Mouse (Mus musculus) small intestine, adult 2 months (tissue): ENCODE results near the gene Cmya5.

Source experiments
- CTCF ChIP-seq: fragments of 200-500 bp; IDR thresholded peaks from 2 replicates; pipeline ENCODE4 v1.5.1; 2012; ENCODE audit warnings: low read depth, mild to moderate bottlenecking, control low read depth, inconsistent platforms, low read length, moderate library complexity, mixed read lengths; ENCODE audit not compliant: insufficient replicate concordance, insufficient read length; ENCODE audit errors: extremely low read depth
- POLR2A ChIP-seq: fragments of 200-500 bp; IDR thresholded peaks from 2 replicates; pipeline ENCODE4 v1.6.1; 2012; ENCODE audit warnings: low read depth, mild to moderate bottlenecking, control low read depth, inconsistent platforms, low read length, moderate library complexity

DNA sequence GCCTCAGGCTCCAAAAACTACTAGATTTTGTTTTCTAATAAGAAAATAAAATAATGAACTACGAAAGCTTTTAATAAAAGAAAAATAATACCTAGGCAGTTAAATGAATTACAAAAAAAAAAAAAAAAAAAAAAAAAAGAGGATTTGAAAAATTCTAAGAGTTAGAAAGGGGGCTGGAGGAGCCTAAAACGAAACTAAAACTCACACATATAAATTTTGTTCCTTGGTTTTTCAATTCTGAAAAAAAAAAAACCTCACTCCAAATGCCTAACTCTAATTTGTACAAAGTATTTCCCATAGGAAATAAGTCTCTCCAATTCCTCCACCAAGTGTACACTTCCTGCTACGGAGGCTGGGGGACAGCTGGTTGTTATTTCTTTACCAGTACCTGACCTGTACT lies 44.2 kb upstream of the Cmya5 start:
- TF ChIP-seq CTCF (no peak), POLR2A (no peak)
